Mouse (Mus musculus): ENCODE data around the gene Gm36079.
"Not testable (repeated sequence)": the region's sequence is repeated elsewhere in the genome, so short reads cannot be mapped to it uniquely, and the experiment has no call there.

DNA sequence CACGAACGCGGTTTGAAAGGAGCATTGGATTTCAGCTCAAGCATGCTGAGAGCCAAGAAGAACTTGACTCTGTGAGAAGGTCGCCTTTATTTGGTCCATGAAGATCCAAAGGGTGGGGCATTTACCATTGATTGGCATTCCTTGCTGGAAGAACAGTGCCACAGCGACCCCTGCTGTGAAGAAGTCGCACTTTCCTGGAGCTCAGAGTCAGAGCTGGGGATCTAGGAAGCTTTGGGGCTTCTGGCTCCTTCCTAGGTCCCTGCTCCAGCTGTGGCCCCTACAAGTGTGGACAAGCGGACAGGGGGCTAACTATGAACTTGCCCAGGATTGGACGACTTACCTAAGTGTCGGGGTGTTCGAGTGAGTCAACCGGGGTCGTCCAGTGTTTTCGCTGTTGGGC lies 44.1 kb upstream of the Gm36079 start:
- TF ChIP-seq CTCF (IDR thresholded peaks at IDR 0.05; ENCODE audit: low read depth); EP300 (optimal IDR thresholded peaks at IDR 0.05): not testable (repeated sequence)
